Mouse (Mus musculus): Measurements from ENCODE around the gene Col6a6.
"Not testable (repeated sequence)": the region's sequence is repeated elsewhere in the genome, so short reads cannot be mapped to it uniquely, and the experiment has no call there.

Gene Col6a6

GRCm38 (mm10) chr9:105827791-105828385 is at the start of gene Col6a6:
Gene Col6a6 (minus strand): TSS chr9:105828160.
- POLR2A ChIA-PET: interaction anchor here in 1 of 4 experiments (0.6 to 1.5 kb wide), 2 partner anchors 9 to 149 kb away, joined by 3 to 4 read pairs; no protein-coding TSS in a partner anchor
- CTCF ChIA-PET: interaction anchor here in 2 of 4 experiments (0.9 to 1.6 kb wide), 2 partner anchors 9 to 134 kb away, joined by 3 to 4 read pairs; no protein-coding TSS in a partner anchor

- POLR2A ChIA-PET: interaction anchor here in 1 of 4 experiments (0.5 kb wide), 2 partner anchors 24 to 731 kb away, joined by 4 to 5 read pairs; partner anchors contain the start of gene 1700080E11Rik
- CTCF ChIA-PET: interaction anchor here in 1 of 4 experiments (0.8 to 1.4 kb wide), 2 partner anchors 18 to 19 kb away, joined by 3 to 5 read pairs; no protein-coding TSS in a partner anchor
Measured at GRCm38 (mm10) chr9:105876124-105876523, 48.2 kb upstream of the Col6a6 start.

GRCm38 (mm10) chr9:105871643-105872042 is 43.7 kb upstream of the Col6a6 start:
- CTCF ChIA-PET: no interaction called here
- POLR2A ChIA-PET: no interaction called here

- ChIA-PET CTCF (interaction anchor here (0.5 to 2.1 kb wide), 26 partner anchors 8 to 462 kb away, joined by 3 to 25 read pairs (median 4); partner anchors contain the start of genes Aste1 (in 1 of the 4), Col6a5 (in 1 of the 4) and Nek11 (in 1 of the 4)), POLR2A (interaction anchor here in 2 of 4 experiments (0.7 to 1.1 kb wide), 2 partner anchors 21 to 41 kb away, joined by 3 read pairs; no protein-coding TSS in a partner anchor)
Measured at GRCm38 (mm10) chr9:105857773-105858172, 29.8 kb upstream of the Col6a6 start.

- POLR2A ChIA-PET: no interaction called here
- CTCF ChIA-PET: no interaction called here
Measured at GRCm38 (mm10) chr9:105852778-105853065, 24.8 kb upstream of the Col6a6 start.

- POLR2A ChIA-PET: interaction anchor here in 1 of 4 experiments (0.8 to 1.5 kb wide), 2 partner anchors 14 to 24 kb away, joined by 4 to 5 read pairs; no protein-coding TSS in a partner anchor
- CTCF ChIA-PET: interaction anchor here in 1 of 4 experiments (0.8 kb wide), 1 partner anchor 33 kb away, joined by 18 read pairs; no protein-coding TSS in a partner anchor
Measured at GRCm38 (mm10) chr9:105852015-105852777, 24.2 kb upstream of the Col6a6 start.

- CTCF ChIA-PET: no interaction called here
- POLR2A ChIA-PET: interaction anchor here in 2 of 4 experiments (0.6 to 1.5 kb wide), 2 partner anchors 13 to 18 kb away, joined by 3 to 4 read pairs; no protein-coding TSS in a partner anchor
Measured at GRCm38 (mm10) chr9:105851011-105851410, 23.1 kb upstream of the Col6a6 start.

GRCm38 (mm10) chr9:105848396-105848795 is 20.4 kb upstream of the Col6a6 start:
- ChIA-PET CTCF (no interaction called here), POLR2A (no interaction called here)

GRCm38 (mm10) chr9:105847261-105847660 is 19.3 kb upstream of the Col6a6 start:
- ChIA-PET CTCF (interaction anchor here in 1 of 4 experiments (0.7 kb wide), 1 partner anchor 9 kb away, joined by 4 read pairs; no protein-coding TSS in a partner anchor), POLR2A (no interaction called here)

GRCm38 (mm10) chr9:105841386-105841785 is 13.4 kb upstream of the Col6a6 start:
- CTCF ChIA-PET: interaction anchor here in 2 of 4 experiments (0.7 to 1.4 kb wide), 3 partner anchors 16 to 271 kb away, joined by 3 to 4 read pairs (median 3); no protein-coding TSS in a partner anchor
- POLR2A ChIA-PET: not testable (repeated sequence)

- CTCF ChIA-PET: interaction anchor here in 2 of 4 experiments (0.6 to 0.8 kb wide), 3 partner anchors 38 to 582 kb away, joined by 3 to 5 read pairs (median 4); no protein-coding TSS in a partner anchor
Measured at GRCm38 (mm10) chr9:105839147-105839515, 11.2 kb upstream of the Col6a6 start.

GRCm38 (mm10) chr9:105838396-105839146 is 10.6 kb upstream of the Col6a6 start:
- ChIA-PET CTCF (interaction anchor here in 1 of 4 experiments (0.7 to 0.9 kb wide), 3 partner anchors 145 to 583 kb away, joined by 3 to 5 read pairs (median 4); no protein-coding TSS in a partner anchor), POLR2A (interaction anchor here in 2 of 4 experiments (0.6 to 1.3 kb wide), 2 partner anchors 13 to 76 kb away, joined by 4 to 7 read pairs; no protein-coding TSS in a partner anchor)

More at GRCm38 (mm10) chr9:105839147-105839515, 11.2 kb upstream of the Col6a6 start:
- POLR2A ChIA-PET: no interaction called here

- ChIA-PET POLR2A (interaction anchor here in 1 of 4 experiments (0.5 kb wide), 1 partner anchor 356 kb away, joined by 4 read pairs; no protein-coding TSS in a partner anchor), CTCF (interaction anchor here in 2 of 4 experiments (0.6 to 1.3 kb wide), 2 partner anchors 22 to 43 kb away, joined by 3 read pairs; no protein-coding TSS in a partner anchor)
Measured at GRCm38 (mm10) chr9:105835587-105835986, 7.6 kb upstream of the Col6a6 start.

- CTCF ChIA-PET: interaction anchor here in 2 of 4 experiments (0.6 to 1.3 kb wide), 2 partner anchors 23 to 283 kb away, joined by 3 to 9 read pairs; no protein-coding TSS in a partner anchor
Measured at GRCm38 (mm10) chr9:105834799-105835198, 6.8 kb upstream of the Col6a6 start.

GRCm38 (mm10) chr9:105831291-105831690 is 3.3 kb upstream of the Col6a6 start:
- ChIA-PET POLR2A (no interaction called here), CTCF (no interaction called here)

More at GRCm38 (mm10) chr9:105834799-105835198, 6.8 kb upstream of the Col6a6 start:
- POLR2A ChIA-PET: no interaction called here

- ChIA-PET POLR2A (interaction anchor here in 1 of 4 experiments (0.6 to 1.5 kb wide), 4 partner anchors 10 to 150 kb away, joined by 3 to 5 read pairs (median 4); no protein-coding TSS in a partner anchor), CTCF (interaction anchor here in 1 of 4 experiments (0.8 kb wide), 1 partner anchor 285 kb away, joined by 3 read pairs; no protein-coding TSS in a partner anchor)
Measured at GRCm38 (mm10) chr9:105827076-105827647, 798 bp downstream of the Col6a6 start.

GRCm38 (mm10) chr9:105820711-105821110 is 7.2 kb downstream of the Col6a6 start:
- CTCF ChIA-PET: no interaction called here
- POLR2A ChIA-PET: no interaction called here

GRCm38 (mm10) chr9:105819155-105819709 is 8.7 kb downstream of the Col6a6 start:
- CTCF ChIA-PET: interaction anchor here in 1 of 4 experiments (0.6 kb wide), 2 partner anchors 33 to 1170 kb away, joined by 3 to 18 read pairs; no protein-coding TSS in a partner anchor
- POLR2A ChIA-PET: no interaction called here

All from embryonic stem cell, embryonic (primary cell).